In genomic region chr14:74696766-74697165, GRCm38 (mm10) we compare ENCODE assay signal across 17 mouse cellular contexts. TPM values are rescaled to one million over a fixed set of nuclear protein-coding genes. Genes with fewer than 3 reads are reported as not detected.
DNase-seq lines count a peak whose midpoint lies in the region; ATAC-seq and TF ChIP-seq lines count a peak whose summit lies in the region.
"Had no signal": no experiment of that assay in that cellular context is flagged by ENCODE, and none has a peak within 500 bp of the region (broad histone marks: within the 10 kb centered on the region; RNA-seq: fewer than 3 reads in every experiment).

No protein-coding gene starts in this region.

- no peaks in the 10 kb centered on the region for H3K36me3 ChIP-seq in kidney, postnatal 0 days (ENCODE audit: insufficient read depth, low read length)
- H3K36me3 ChIP-seq in limb, embryonic 13.5 days: no peaks in the 10 kb centered on the region
- H3K36me3 ChIP-seq: forebrain, embryonic 15.5 days; heart, embryonic 15.5 days; lung, embryonic 15.5 days; stomach, embryonic 15.5 days had no signal

- peak; percentile 13 for DNase-seq in embryo, embryonic 11 days
- DNase-seq in embryo, embryonic 10 days (ENCODE audit: low spot score): no peak
- DNase-seq in kidney, postnatal 0 days (ENCODE audit: low spot score): peak; percentile 77
- DNase-seq in kidney, postnatal 36 days: no peak
- peak; percentile 9 for DNase-seq in 3T3-L1 (ENCODE audit: low read depth, low spot score)
- no peak for DNase-seq in adrenal gland, postnatal 4 days (ENCODE audit: low spot score in 2 of 2)
- no peak for DNase-seq in layer of hippocampus, postnatal 10 days (ENCODE audit: low spot score in 2 of 2)
- DNase-seq: cerebellum, postnatal 36 days; heart, adult 18-20 months; spleen, adult 18-20 months had no signal

- ATAC-seq in kidney, postnatal 0 days (replicated peaks; ENCODE audit: low FRiP score, low read depth): no peak
- ATAC-seq in limb, embryonic 13.5 days (ENCODE audit: low FRiP score, low read depth): peak; percentile 62; the same call in 1 of the 2 replicates
- ATAC-seq: activated CD4-positive, CD25-positive, alpha-beta regulatory T cell, adult 4 months; forebrain, embryonic 15.5 days had no signal

- H3K4me2 ChIP-seq in kidney, postnatal 0 days (ENCODE audit: low read length): no peak overlapping the region
- no peak overlapping the region for H3K4me2 ChIP-seq in limb, embryonic 13.5 days (replicated peaks)
- H3K4me2 ChIP-seq: forebrain, embryonic 15.5 days; heart, embryonic 15.5 days; lung, embryonic 15.5 days; stomach, embryonic 15.5 days had no signal

- H3K4me3 ChIP-seq in kidney, postnatal 0 days (replicated peaks; ENCODE audit: low read depth, low read length): no peak overlapping the region
- no peak overlapping the region for H3K4me3 ChIP-seq in limb, embryonic 13.5 days
- H3K4me3 ChIP-seq: forebrain, embryonic 15.5 days; heart, embryonic 15.5 days; lung, embryonic 15.5 days; stomach, embryonic 15.5 days had no signal

- no peak overlapping the region for H3K27ac ChIP-seq in kidney, postnatal 0 days
- H3K27ac ChIP-seq in limb, embryonic 13.5 days: no peak overlapping the region
- H3K27ac ChIP-seq: forebrain, embryonic 15.5 days; heart, embryonic 15.5 days; lung, embryonic 15.5 days; stomach, embryonic 15.5 days had no signal

- no peaks in the 10 kb centered on the region for H3K4me1 ChIP-seq in kidney, postnatal 0 days (replicated peaks; ENCODE audit: insufficient read depth, low read length)
- H3K4me1 ChIP-seq in limb, embryonic 13.5 days: 0 out of 2 replicates have a peak, but pooled peaks cover 10% of the 10 kb centered on the region
- H3K4me1 ChIP-seq: heart, embryonic 15.5 days; lung, embryonic 15.5 days; stomach, embryonic 15.5 days had no signal

- TF ChIP-seq CTCF in kidney, postnatal 0 days (IDR thresholded peaks at IDR 0.05; ENCODE audit: low read depth): no peak

- H3K9me3 ChIP-seq in kidney, postnatal 0 days (replicated peaks; ENCODE audit: low read length): no peaks in the 10 kb centered on the region
- H3K9me3 ChIP-seq in limb, embryonic 13.5 days: no peaks in the 10 kb centered on the region
- H3K9me3 ChIP-seq: forebrain, embryonic 15.5 days; heart, embryonic 15.5 days; lung, embryonic 15.5 days; stomach, embryonic 15.5 days had no signal

- WGBS in kidney, postnatal 0 days: 15% methylated on average over 4 of the region's 4 CpGs
- 34% methylated on average over 4 of the region's 4 CpGs for WGBS in limb, embryonic 13.5 days

- H3K9ac ChIP-seq in kidney, postnatal 0 days (ENCODE audit: low read depth, low read length): no peak overlapping the region
- H3K9ac ChIP-seq in limb, embryonic 13.5 days: no peak overlapping the region
- H3K9ac ChIP-seq: forebrain, embryonic 15.5 days; heart, embryonic 15.5 days; lung, embryonic 15.5 days; stomach, embryonic 15.5 days had no signal

- no peaks in the 10 kb centered on the region for H3K27me3 ChIP-seq in kidney, postnatal 0 days (ENCODE audit: insufficient read depth, low read length)
- H3K27me3 ChIP-seq in limb, embryonic 13.5 days: no peaks in the 10 kb centered on the region
- H3K27me3 ChIP-seq: forebrain, embryonic 15.5 days; heart, embryonic 15.5 days; lung, embryonic 15.5 days; stomach, embryonic 15.5 days had no signal

RNA-seq across cellular contexts. Expression of gene Esd, which starts 35.3 kb away (rescaled TPM):
- polyA plus RNA-seq in kidney, postnatal 0 days (2015; fragmentation: Nextera tagmentation; extraction: Ambion mirVana): 591 and 629 TPM in 2 replicates
- 330 and 342 TPM in 2 replicates for polyA plus RNA-seq in limb, embryonic 13.5 days (2015; fragmentation: Nextera tagmentation; extraction: Ambion mirVana)
- total RNA-seq in adrenal gland, postnatal 4 days (2021): 100 to 1,000 TPM; 189 to 197 TPM
- 10 to 100 TPM; 83.8 to 84.3 TPM for total RNA-seq in layer of hippocampus, postnatal 10 days (2021)

RNA-seq across cellular contexts. Expression of gene Htr2a, which starts 56.1 kb away (rescaled TPM):
- polyA plus RNA-seq in kidney, postnatal 0 days (2015; fragmentation: Nextera tagmentation; extraction: Ambion mirVana): 0.26 and 0.32 TPM in 2 replicates
- polyA plus RNA-seq in limb, embryonic 13.5 days (2015; fragmentation: Nextera tagmentation; extraction: Ambion mirVana): 0.57 and 0.81 TPM in 2 replicates
- under 1 TPM; 0.51 to 0.56 TPM for total RNA-seq in adrenal gland, postnatal 4 days (2021)
- total RNA-seq in layer of hippocampus, postnatal 10 days (2021): 1 to 10 TPM; 4.8 to 5.5 TPM
- polyA plus RNA-seq: liver, adult 2 months had no signal

Comparison
In these comparisons a context has a peak if more than half of its experiments do, and no peak if none do; other contexts are left out.
1. DNase-seq: peak in embryo, embryonic 11 days (single experiment), kidney, postnatal 0 days (single experiment) and 3T3-L1 (single experiment); none in embryo, embryonic 10 days (single experiment), kidney, postnatal 36 days (0 of 2), adrenal gland, postnatal 4 days (0 of 2) and layer of hippocampus, postnatal 10 days (0 of 2).